Mouse (Mus musculus) left cerebral cortex, adult 8-10 months (tissue): ENCODE results near the gene Tgfb3. TPM values are rescaled to one million over a fixed set of nuclear protein-coding genes. Genes with fewer than 3 reads are reported as not detected.

ENCODE experiments used
- DNase-seq, 2 experiments: peaks; one replicate each; pipeline ENCODE4 v3.0.0; 2022; ENCODE audit warnings: low spot score in 2 of 2
- total RNA-seq, 4 experiments: library from RNA; stranded (reverse); gene quantifications; 2 replicates each; pipeline ENCODE4 v1.2.4; 2022

Tgfb3 gene
- total RNA-seq: 10 to 100 TPM; 13.9 to 14.8 (median 14.2) TPM

DNA sequence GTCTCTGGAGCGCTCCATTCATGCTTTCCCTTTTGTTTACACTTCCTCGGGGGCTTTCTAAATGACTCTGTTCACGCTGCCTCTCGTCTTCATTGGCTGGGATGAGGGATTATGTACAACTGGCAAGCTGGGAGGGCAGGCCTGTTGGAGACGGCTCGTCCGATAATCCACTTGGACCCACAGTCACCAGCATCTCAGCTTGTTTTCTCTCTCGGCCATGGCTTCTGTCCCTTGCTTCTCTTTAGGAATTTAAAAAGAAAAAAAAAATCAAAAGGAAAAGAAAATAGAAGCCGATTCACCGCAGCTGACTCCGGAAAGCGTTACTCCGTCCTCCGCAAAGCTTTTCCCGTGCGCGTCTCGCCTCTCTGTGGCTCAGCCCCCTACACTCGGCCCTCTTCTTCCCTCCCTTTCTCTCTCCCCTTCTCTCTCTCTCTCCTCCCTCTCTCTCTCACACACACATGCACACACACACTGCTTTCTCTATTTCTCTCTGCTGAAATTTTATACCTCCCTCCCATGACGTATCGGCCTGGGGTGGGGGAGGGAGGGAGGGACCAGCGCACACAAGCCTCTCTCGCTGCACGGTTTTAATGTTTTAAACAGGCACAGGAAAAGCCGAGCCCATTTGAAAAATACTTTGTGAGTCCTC lies at the start of gene Tgfb3:
Gene Tgfb3 (minus strand): TSS at position 489 of the 649 bp plus-strand sequence.
- DNase-seq: peak in 1 of 2 experiments; percentile 34

DNA sequence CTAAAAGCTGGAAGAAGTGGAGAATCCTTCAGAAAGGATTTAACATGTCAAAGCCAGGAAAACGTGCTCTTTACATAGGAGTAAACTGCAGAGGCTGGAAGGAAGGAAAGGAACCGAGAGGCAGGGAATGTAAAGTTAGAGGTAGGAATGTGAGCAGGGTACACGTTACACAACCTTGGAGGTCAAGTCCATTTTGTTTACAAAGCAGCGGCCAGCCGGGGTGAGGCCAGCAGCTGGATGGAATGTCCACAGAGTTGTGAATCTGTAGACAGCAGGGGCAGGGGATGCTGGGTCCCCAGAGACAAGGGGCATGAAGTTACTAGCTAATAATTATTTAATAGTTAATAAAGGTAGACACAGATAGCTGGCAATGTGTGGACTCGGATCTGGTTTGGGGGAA lies 49.3 kb upstream of the Tgfb3 start:
- no peak for DNase-seq

DNA sequence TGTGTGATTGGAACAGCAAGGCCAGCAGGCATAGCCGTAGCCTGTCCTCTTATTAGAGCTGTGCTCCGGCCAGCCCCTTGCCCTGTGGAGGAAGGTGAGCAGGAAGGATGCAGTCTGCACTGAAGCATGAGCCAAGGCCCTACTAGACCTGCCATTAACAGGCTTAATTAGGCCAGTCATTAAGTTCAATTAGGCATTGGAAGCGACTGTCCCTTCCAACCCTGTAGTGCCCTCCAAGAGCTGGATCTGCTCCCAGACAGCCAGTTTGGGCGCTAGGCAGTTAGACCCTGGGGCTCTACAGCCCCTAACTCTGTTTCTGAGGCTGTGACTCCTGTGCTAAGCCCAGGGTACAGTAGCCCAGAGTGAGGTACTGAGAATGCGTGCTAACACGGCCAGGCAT lies 45.2 kb upstream of the Tgfb3 start:
- DNase-seq: no peak

DNA sequence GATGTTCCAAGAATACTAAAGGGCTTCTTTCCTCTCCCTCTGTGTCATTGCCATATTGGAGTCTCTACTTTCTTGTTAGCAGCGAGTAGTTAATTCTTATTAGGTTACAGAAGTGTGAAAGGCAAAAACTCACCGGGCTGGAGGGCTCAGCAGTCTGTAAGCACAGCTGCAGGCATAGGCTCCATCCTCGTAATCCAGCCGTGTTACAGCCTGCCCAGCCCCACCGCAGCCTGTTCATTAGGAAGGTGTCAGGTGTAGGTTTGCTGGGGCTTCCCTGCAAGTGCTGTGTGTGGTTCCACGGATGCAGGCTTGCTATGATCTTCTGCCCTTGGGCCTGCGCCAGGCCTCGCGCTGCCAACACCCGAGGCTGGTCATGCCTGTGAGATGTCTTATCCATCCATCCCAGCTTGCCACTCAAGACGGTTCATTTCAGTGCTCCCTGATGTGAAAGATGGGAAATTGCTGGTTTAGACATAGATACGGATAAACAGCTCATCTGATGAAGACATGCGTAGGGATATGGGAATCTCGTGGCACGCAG lies 37.5 kb upstream of the Tgfb3 start:
- DNase-seq: no peak

DNA sequence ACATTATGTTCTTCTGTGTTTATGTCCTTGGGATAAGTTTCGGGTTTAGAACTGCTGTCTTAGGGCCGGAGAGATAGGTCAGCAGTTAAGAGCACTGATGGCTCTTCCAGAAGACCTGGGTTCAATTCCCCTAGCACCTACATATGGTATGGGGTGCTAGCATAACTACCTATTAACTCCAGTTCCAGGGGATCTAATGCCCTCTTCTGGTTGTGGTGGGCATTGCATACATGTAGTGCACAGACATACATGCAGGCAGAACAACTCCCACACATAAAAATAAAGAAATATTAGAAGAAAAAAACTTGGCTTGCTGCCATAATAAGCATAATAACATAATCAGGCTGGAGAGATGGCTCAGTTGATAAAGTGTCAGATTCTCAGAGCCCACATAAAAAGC lies 31.8 kb upstream of the Tgfb3 start:
- DNase-seq: no peak

DNA sequence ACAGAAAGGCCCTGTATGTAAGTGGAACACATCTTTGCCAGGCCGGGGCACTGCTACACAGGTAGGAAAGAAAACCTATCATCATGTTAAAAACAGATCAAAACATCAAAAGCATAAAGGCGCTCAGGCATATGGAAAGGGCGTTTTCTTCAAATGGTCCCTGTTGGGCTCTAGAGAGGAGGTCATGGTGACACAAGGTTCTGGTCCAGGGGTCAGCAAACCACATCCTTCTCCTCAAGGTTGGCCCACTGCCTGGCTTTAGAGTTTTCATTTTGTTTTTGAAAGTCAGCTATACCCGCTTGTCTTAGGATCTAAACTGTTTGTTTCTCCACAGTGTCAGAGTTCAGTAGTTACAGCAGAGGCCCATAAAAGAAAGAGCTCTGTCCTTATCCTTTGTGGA lies 30.7 kb upstream of the Tgfb3 start:
- no peak for DNase-seq

DNA sequence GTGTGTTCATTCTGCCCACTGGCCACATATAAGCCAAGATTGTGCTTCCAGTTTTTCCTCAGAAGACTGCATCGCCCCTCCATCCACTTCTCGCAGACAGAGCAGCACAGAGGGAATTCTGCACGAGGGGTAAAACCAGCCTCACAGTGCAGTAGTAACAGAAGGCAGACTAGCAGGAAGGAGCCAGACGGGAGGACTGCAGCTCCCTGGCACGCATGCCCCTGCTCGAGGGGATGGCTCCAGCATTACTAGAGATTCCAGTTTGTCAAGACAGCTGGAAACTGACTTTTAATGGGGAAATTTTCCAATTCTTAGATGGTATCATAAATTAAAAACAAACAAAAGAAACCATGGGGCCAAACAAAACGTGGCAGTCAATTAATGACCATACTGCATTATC lies 28.8 kb upstream of the Tgfb3 start:
- DNase-seq: no peak

DNA sequence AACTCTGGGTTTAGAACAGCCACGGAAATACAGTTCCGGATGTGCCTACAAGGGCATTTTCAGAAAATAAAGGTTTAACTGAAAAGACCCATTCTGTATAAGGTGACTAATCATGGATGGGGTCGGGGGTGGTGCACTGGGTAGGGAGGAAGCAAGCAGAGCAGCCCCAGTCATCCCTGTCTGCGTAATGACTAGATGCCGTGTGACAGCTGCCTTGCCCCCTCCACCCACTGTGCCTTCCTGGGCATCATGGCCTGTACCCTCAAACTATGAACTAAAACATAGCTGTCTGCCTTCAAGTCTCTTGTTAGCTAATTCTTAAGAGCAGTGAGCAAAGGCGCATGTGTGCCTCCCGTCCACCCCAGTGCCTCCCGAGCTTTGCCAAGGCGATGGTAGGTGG lies 27.2 kb upstream of the Tgfb3 start:
- no peak for DNase-seq

DNA sequence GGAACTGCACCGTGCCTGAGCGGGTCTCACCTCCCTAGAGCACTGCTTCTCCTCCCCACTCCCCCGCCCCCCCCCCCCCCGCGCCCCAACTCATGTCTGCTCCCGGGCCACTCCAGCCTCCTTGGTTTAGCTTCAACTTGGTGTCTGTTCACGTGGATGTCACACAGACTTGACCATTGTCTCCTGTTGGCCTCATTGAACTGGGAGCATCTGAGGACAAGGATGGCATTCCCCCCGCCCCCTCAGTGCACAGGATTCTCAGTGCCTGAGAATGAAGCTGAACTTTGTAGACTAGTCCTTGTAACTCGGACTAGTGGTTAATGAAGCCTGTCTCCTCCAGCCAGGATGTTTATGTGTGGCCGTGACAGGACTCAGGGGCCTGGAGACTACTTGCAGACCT lies 26.7 kb upstream of the Tgfb3 start:
- DNase-seq: no peak

DNA sequence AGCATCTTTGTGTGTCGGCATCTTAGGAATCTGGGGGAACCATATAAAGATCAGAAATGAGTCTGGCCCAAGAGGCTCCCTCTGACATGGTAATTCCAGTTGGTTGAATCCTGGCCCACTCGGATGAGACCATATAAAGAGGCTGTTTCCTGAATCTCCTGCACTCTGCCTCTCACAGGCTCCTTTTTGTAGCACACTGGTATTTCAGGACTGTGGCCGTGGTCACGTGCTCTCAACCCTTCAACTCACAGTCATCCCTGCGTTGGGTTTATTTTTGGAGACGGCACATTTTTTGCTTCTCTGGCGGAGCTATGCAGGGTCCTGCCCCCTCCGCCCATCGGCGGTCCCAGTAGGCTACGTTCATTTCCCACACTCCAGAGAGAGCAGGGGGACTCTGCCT lies 25.5 kb upstream of the Tgfb3 start:
- no peak for DNase-seq

DNA sequence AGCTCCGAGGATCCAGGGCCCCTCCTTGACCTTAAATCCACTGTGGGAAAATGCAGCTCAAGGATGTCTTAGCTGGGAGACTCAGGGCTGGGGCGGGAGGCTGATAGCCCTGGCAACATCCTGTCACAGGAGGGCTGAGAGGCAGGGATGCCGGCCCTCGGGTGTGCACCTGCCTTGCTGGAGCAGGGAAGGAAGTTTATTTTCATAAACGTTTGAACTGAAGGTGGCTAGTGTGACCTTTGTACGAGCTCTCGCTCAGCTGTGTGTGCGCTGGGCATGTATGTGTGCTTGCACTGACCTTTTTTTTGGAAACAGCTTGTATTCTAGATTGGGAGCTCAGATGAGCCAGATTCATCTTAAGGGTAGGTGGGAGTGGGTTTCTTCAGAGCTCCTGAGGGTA lies 25.0 kb upstream of the Tgfb3 start:
- DNase-seq: no peak

DNA sequence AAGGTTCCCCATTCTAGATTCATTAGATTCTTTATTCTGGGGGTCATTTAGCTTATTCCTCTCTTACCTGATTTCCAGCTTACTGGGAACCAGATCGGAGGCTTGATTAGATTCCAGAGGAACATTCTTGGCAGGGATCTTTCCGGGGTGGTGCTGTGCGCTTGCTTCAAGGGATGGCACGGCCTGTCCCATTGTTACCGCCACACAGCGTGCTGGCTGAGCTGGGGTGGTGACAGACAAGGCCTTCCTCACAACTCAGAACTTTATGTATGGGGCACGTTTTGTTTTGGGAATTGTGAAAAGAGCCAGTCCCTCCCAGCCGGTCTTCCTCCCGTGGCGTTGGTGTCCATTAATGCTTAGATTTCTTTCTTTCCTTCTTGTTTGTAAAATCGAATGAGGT lies 24.6 kb upstream of the Tgfb3 start:
- peak in 1 of 2 experiments; percentile 54 for DNase-seq

DNA sequence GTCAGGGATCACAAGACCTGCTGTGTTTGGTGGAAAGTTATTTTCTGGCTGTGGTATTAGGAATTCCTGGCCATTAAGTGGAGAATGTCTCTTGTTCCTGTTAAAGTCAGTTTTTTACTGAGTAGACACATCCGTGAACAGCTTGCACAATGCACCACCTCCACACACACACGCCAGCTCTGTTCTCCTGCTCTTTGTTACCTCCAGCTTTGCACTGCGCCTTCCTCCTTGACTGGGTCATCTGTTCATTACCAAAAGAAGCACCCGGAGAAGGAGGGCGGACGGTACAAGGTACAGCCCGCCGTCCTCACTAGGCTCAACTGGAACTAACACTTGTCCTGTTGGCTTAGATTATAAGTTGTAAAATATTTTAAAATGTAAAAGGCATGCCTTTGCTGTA lies 23.8 kb upstream of the Tgfb3 start:
- DNase-seq: no peak

DNA sequence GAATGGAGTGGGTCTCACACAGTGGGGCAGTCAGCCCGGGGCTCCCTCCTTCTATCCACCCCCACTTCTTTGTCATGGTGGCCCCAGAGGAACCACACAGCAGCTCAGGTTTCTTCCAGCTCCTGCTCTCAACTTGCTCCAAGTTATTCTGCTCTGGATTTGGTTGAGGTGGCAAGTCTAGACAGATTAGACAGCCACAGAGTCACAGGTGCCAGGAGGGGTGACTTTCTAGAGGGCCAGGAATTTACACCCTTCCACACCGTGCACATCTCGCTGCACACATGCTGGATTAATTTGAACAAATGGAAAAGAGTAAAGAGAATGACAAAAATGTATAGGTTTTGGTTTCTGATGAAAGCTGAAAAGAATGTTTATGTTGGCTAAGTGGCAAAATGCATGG lies 21.9 kb upstream of the Tgfb3 start:
- no peak for DNase-seq

DNA sequence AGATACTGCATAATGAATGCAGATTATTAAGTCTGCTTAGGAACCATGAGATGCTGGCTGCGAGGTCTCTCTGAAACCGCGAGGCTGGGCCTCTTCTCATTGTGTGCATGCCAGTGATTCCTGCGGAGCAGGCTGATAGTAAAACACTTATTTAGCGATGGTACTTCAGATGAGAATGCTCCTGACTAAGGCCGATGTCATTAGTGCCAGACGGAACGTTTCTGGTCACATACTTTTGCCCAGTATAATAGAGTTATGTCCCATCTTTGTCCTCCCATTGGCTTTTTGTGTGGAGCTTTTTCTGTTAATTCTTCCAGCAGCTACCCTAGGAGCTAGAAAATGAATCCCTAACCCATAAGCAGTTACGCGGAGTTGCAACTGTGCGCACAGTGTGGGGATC lies 18.9 kb upstream of the Tgfb3 start:
- DNase-seq: no peak

DNA sequence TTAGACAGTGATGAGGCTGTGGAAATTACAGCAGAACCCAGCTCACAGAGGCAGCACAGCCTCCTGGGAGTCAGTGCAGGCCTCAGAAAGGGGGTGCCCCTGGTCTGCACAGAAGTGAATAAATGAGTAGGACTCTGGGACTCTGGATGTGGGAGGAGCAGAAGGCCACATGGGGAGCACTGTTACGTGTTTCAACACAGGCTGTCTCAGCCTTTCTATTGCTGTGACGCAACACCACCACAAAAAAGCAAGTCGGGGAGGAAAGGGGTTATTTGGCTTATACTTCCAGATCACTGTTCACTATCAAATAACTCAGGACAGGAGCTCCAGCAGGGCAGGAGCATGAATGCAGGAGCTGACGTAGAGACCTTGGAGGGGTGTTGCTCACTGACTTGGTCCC lies 17.0 kb upstream of the Tgfb3 start:
- DNase-seq: no peak

DNA sequence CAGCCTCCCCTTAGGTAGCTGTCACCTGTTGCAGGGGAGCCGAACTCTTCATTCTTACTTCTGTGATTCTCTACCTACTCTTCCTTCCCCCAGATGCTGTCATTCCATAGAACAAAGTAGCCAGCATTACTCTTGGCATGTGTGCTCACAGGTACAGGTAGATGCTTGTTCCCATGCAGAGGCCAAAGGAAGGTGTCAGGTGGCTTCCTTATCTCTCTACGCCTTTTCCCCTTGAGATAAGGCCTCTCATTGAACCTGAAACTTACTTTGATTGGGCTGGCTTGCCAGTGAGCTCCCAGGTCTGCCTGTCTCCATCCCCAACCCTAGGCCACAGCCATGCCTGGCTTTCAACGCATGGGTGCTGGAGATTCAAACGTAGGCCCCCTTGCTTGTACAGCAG lies 15.2 kb upstream of the Tgfb3 start:
- no peak for DNase-seq

DNA sequence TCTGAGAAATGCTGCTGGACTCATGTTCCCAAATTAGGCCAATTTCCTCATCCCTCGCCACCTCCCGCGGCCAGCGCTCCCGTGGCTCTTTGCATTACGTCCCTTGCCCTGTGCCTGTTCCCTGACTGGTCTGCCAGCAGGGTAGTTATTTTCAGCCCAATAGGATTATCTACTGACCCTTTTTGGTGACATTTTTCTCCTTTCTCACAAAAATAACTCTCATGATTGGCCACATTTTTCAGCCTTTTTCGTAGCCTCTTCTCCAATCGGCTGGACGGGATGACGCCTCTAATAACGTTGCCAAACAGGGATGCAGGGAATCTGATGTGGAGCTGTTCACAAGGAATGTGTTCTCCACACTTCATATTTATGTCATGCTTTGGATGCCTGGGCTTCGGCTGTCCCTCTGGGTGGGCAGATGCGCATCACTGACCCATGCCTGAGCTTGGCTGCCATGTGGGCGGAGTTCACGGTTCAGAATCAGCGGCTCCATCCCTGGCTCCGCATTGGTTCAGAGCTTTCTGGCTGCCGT lies 12.8 kb upstream of the Tgfb3 start:
- no peak for DNase-seq

DNA sequence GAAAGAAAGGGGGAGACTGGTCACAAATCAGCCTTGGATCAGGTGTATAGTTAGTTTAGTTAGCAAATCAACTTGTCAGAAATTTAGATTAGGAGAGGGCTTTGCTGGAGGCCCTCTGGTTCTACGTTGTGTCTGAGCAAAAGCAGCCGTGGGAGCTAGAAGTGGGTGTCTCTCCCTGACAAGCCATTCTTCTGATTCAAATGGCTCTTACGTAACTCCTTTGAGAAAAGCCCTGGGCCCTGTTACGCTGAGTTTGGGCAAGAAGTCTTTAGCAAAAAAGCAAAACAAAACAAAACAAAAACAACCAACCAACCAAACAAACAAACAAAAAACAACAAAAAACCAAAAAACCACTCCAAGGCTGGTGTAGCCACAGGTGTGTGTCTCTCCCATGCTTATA lies 11.9 kb upstream of the Tgfb3 start:
- no peak for DNase-seq

DNA sequence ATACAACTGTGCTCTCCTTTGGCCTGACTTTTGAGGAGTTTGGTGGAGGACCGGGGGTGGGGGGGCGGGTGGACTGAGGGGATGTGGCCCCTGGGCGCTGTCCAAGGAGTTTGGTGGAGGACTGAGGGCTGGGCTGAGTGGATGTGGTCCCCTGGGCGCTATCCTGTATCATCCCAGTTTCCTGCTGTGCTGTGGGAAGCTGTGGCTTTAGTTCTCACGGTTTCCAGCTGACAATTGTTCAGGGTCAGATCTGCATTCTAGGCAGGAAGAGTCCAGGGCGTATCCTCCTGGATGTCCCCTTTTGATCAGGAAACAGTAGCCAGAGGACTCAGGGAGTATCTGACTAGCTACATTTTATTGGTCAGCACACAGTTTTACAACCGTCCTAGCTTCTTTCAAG lies 9.2 kb upstream of the Tgfb3 start:
- DNase-seq: no peak

DNA sequence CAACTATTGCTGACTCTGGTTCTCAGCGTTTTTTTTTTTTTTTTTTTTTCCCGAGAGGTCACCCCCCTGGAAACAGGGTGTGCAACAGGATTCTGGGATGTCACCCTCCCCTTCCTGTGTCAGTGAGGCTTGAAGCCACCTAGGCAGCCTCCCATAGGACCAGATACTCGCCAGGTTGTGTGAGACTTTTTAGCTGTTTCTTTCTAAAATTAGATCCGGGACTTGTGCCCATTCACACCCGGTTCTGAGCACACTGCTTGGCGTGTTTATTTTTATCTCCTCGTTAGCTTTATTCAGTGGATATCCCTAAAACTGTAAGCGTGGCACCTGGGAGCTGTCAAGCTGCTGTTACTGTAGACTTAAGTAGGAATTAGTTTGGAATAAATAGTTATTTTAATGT lies 7.7 kb upstream of the Tgfb3 start:
- peak in 1 of 2 experiments; percentile 54 for DNase-seq

DNA sequence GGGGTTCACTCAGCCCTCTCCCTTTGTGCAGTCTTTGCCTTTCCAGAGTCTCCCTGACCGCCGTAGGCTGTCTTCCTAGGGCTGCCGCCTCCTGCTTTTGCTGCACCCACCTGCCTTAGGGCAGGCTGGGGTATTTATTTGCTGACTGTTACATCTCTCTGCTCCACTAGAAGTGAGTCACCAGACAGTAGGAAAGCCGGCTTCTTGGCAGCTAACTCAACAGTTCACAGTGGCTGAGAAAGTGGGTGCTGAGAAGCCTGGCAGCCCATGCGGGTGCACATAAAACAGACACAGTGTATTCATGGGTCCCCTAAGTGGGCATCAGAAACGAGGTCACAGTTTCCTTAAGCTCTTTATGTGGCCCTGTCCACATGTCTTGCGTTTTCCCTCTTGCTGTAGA lies 7.0 kb upstream of the Tgfb3 start:
- DNase-seq: peak in 1 of 2 experiments; percentile 71

DNA sequence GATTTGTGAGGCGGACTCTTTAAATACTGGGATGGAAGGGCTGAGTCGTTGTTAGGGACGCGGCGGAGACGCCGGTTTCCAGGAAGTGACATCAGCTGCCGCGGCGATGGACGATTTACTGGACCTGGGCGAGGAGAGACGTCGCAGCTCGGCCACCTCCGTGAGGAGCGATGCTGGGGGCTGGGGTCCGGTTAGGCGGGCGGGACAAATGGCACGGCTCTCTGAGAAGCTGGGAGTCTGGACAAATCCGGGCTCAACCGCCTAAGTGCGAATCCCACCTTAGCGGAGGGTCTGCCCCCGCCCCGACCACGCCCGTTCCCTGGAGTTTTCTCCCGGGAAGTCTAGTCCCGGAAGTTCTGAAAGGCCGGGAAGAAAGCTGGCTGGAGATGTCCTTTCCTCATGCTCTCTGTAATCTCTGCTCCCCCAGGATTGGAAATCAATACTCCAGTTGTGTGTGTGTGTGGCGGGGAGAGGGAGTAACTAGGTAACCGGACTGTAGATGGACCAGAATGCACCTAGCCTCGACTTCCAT lies 3.7 kb upstream of the Tgfb3 start, which contains the start of gene Ift43:
Gene Ift43 (plus strand): TSS at position 61 of the 532 bp plus-strand sequence.
- DNase-seq: peak; percentile 62 to 69
